Mouse (Mus musculus) brain, embryonic 18.5 days (tissue): ENCODE measurements at regions not wholly inside any gene's neighbourhood (a gene's known extent, or its start where the extent isn't known, plus 50 kb on each side); places are given as distances from the start of the nearest gene placed in this dataset.

Source experiments
- DNase-seq: peaks from one replicate; pipeline ENCODE4 v3.0.0-alpha.2; 2012; ENCODE audit warnings: low read depth, low spot score

DNA sequence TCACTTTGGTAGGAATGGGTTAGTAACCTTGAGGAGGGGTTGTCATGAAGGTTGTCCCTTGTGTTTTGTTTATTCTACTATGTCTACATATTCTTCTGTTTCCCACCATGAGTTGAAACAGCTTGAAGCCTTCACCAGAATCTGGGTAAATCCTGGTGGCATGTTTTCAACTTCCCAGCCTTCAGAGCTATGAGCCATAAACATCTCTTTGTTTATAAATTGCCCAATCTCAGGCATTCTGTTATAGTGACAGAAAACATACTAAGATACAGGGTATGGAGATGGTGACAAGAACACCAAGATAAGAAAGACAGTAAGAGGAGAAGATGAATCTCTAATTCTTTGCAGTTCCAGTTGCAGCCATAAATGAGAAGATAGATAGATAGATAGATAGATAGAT is 396.5 kb downstream of the Tns1 start:
- DNase-seq = no peak

DNA sequence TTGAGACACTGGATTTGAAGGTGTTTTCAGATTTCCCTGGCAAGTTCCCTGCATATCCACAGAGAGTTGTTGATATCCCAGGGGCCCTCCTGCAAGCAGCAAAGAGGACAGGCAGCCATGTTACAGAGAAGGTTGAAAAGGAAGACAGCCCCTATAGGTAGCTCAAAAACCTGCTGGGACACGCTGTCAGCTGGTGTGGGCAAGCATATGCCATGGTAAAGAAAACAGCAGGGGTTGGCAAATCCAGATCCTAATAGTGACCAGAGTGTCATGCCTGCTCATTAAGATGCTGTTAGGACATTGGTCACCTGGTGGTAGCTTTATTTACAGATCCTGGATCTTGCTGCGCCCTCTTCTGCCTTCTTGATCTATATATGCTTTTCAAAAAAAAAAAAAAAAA is 397.6 kb downstream of the Tns1 start:
- no peak for DNase-seq

DNA sequence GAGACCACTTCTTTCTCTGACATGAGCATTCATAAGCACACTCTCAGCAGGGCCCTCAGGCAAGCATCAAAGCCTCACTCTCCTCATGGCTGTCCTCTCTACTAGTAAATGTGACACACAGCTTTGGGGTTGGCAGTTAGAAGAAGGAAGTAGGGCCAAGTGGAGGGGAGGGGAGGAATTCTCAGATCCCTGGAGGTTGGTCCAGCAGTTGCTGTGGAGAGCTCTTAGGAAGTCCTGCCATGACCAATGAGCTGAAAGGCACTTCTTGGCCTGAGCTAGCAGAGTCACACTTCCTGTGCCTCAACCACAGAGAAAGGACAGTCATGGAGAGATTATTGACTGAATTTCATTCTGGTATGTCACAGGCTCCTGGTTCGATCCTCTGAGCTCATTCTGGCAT is 398.8 kb downstream of the Tns1 start:
- DNase-seq = no peak

DNA sequence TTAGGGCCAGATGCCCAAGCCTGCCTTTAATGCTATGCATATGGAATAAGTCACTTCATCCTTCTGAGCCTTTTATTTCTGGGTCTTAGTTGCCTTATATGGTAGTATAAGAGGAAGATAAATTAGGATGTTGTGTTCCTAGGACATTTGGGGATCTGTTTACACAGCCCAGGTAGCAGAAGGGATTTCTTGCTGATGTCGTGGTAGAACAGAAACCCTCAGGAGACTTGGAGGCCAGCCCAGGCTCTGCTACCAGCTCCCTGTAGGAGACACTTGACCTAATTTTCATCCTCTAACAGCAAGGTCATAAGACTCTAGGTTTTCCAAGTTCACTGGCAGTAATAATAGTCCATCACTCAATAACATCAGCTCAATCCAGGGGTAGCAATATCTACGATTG is 399.7 kb downstream of the Tns1 start:
- DNase-seq = no peak

DNA sequence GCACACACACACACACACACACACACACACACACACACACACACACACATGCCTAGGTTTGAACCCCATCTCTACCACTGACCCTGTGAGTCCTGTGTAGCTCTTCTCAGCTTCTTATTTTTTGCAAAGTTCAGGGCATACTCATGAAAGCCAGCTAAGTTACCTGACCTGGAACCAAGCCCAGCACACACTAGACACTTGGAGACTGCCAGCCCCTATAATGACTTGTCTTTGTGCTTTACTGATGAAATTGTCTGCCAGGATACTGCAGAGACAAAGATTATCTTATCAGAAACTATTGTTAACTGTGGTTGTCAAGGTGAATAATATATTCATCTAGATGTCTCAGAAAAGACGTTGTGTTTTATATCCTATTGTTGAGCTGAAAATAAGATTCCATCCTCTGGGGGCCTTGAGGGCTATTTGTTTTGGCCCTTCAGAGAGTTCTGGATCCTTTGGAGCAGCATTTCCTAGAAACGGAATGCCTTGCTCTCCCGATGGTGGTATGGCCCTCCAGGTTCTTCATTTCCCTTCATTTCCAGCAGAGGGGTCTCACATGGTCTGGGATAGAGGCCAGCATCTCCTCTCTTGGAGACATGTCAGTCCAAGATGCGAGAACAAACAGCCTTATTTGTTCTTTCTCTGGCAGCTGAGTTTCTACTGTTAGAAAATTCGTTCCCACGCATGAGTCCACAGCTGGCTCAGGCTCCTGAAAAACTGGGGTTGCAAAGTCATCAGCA is 402.6 kb downstream of the Tns1 start:
- no peak for DNase-seq

DNA sequence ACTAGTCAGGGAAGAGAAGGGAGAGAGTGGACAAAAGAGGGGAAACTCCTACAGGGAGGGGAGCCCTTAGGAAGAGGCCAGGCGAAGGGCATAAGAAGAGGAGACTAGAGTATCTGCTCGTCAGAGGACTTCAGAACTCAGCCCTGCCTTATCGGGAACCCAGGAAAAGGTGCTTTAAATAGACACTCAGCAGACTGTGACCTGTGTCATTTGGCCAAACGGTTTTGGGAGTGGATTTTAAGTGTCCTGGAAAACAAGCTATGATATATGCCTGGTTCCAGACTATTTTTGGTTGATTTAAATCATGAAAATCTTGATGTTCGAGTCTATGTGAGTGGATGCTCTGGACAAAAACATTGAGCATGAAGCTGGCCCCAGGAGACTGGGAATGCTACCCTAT is 405.8 kb downstream of the Tns1 start:
- no peak for DNase-seq

DNA sequence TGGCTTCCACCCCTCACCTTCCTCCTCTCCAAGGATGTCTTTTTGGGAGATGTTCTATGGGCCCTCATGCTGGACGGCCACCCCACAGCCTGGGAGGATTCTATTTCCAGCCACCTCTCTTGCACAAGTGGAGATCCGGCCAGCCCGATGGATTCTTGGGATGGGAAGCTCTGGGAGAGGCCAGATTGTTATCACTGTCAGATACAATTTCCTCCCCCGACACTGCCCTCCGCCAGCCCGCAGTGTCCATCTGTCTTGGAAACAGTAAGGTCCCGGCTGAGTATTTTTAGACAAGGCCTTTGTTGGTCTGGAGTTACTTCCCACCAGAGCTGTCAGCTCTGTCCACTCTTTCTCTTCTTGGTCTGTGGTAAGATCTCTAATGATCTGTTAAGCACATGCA is 406.8 kb downstream of the Tns1 start:
- DNase-seq = no peak

DNA sequence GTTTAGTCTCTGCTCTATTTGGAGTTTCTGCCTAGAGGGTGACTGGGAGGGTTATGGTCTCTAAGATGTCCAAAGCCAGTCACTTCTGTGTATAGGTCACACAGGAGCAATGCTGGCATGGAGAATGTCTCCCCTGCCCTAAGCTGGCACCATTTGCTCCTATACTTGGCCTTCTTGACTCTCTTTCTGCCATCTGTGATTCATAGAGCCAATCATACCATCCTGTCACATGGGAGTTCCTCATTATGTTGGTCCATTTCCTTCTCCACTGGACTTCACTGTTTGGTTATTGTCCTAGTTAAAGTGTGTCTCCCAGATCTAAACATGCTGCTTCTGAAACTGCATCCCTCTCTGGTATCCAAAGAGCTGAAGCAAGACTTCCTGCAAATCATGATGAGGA is 407.3 kb downstream of the Tns1 start:
- DNase-seq = no peak

DNA sequence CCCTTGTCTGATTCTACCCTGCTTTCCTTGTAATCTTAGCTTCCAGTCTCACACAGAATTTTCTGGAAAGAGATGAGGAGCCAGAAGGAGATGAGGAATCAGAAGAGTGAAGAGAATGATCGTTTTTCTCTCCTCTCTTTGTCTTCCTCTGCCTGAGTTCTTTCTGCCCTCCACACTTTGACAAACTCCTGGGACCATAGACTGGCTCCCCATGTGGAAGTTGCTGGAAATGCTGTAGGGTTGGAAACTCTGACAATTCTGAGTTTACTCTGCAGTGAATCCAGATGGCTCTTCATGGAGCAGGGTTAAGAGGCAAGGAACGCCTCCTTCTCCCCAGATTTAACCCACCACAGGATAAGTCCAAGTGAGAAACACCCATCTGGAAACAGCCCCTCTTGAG is 408.7 kb downstream of the Tns1 start:
- no peak for DNase-seq

DNA sequence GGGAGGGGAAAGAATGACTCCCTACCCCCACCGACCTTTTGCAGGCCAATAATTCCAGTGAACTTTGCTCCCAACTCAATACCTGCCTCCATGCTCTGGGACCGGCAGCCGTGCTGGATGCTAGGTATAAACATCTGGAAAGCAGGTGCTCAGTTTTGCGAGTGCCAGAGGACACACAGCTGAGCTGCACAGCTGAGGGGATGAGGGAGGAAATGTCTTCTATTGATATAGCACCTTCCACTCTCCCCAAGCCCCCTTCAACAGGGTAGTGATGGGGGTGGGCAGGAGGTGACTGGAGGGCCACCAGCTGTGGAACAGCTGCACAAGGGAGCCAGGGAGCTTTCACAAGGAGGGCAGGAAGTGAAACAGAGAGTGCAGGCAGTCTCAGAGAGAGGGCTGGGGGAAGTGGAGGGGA is 421.8 kb downstream of the Tns1 start:
- no peak for DNase-seq

DNA sequence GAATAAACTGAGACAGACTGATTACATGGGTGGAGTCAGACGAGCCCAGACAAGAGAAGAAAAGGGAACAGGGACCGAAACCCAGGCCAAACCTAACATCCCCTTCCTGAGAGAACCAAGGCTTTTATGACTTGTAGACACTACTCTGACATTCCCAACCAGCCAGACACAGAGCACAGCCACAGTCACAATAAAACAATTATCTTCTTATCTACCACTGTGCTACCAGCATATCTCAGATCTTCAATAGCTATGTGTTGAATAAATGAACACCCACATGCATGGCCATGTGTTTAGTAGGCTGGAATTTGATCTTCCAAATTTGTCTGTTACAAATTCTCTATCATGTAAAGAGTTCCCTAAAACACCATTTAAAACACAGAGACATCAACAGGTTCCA is 430.7 kb downstream of the Tns1 start:
- DNase-seq = no peak

DNA sequence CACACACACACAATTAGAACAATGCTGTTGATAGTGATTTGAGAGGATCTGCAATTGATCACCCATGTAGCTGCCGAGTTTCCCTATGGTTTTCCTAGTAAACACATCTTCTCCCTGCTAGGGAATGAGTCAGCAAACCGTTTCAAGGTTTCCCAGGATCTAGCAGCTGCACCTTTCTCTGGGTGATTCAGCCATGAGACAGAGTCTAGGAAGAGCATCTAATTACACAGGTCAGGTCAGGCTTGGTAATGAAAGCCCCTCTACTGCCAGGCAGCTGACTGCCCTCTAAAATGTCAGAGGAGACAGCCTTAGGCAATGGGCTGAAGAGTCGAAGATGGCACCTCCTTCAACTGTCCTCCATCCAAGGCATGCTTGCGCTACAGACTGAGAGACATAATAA is 438.5 kb downstream of the Tns1 start:
- no peak for DNase-seq

DNA sequence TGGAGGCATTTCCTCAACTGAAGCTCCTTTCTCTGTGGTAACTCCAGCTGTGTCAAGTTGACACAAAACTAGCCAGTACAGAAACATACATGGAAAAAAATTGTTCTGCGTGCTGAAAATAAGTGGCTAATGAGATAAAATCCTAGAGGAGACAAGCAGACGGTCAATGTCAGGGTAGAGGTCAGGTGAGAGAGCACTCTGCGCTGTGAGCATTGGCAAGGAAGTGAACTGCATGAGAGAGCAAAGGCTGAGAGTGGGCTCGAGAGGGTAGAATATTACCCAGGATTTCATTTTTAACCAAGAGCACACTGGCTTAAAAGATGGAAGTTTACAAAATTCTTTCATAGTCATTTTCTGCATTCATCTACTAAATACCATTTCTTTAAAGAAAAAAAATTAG is 439.2 kb downstream of the Tns1 start:
- no peak for DNase-seq

DNA sequence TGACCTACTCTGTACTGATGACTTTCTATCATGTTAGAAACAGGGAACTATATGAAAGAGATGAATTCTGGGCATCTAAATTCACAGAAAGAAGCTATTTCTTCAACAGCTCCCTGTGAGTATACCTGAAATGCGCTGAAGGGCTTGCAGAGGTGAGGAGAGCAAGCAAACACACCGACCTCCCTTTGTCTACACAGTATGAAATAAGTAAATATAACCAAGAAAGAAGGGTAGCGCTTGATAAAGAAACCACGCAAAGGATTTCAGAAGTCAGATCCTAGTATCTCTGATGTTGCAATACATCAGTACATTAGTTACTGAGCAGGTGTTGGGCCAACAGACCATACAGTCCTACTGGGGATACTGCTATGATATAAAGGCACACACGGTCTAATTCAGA is 440.1 kb downstream of the Tns1 start:
- DNase-seq = no peak

DNA sequence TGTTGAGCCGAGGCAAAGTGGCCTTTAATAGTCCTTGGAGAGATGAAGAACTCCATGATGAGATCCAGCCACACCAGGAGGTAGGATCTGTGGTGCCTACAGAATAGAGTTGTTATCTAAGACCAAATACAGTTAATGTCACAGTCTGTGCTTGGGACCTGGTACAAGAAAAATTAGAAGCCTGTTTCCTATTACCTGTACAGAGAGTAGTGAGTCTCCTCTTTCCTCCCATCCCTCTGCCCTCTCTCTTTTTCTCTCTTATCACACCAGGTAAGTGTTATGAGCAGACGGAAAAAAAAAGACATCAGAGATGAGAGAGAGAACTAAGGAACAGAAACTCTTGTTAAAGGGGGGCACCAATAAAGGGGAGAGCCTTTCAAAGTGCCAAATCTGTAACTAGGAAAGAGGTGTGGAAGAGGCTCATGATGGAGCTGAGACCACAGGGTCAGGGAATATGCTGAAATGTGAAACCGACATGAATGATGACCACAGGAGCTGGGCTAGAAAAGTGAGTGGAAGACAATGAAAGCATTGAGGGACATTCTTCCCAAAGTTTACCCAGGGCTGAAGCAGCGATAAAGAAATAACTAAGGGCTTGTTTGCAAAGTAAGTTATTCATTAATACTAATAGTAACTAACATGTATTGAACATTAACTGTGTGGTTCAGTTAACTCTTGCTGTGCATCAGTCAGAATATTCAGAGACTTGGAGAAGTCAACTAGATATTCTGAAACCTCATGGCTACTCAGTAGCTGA is 440.9 kb downstream of the Tns1 start:
- no peak for DNase-seq

DNA sequence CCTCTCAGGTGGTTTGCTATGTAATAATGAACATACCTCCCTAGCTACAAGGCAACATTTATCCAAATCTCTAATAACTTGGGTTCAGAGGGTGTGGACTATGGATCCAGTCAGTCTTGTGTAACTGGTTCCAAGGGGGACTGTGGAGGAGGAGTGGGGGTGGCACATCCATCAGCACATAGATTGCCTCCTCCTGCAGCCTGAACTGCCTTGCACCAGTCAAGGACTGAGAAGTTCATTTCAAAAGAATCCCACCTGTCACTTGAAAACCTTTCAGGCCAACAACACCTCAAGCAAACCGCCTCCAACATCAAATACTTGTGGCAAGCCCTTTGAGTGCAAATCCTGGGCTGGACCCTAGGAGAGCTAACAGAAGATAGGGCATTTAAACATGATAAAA is 442.6 kb downstream of the Tns1 start:
- DNase-seq = no peak

DNA sequence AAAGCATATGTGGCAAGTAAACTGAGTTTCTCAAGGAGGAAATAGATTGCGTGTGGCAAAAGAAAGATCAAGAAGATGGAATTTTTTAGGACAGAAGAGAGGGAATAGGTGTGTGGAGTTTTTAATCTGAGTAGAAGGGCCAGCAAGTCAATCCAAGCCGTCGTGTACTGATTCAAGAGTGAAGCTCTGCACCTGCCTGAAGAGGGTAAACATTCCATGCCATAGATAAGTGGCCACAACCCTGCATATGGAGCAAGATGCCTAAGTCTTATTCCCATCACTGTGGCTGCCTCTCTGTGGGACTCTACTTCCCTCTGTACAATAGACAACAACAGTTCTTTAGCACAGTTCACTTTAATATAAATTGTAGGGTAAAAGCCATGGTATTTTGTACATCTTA is 443.4 kb downstream of the Tns1 start:
- DNase-seq = no peak

DNA sequence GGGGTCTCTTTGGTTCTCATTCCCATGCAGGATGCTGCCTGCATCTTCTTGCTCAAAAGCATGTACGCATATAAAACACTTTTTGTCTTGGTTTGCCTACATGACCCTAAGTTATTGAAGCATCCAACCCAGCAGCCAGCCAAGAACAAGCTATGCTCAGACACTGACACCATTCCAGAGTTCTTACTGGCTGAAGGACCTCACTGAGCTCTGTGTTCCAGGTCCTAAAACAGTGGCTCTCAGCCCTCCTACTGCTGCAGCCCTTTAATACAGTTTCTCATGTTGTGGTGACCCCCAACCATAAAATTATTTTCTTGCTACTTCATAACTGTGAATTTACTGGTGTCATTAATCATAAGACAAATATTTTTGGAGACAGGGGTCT is 450.4 kb downstream of the Tns1 start:
- DNase-seq = no peak

DNA sequence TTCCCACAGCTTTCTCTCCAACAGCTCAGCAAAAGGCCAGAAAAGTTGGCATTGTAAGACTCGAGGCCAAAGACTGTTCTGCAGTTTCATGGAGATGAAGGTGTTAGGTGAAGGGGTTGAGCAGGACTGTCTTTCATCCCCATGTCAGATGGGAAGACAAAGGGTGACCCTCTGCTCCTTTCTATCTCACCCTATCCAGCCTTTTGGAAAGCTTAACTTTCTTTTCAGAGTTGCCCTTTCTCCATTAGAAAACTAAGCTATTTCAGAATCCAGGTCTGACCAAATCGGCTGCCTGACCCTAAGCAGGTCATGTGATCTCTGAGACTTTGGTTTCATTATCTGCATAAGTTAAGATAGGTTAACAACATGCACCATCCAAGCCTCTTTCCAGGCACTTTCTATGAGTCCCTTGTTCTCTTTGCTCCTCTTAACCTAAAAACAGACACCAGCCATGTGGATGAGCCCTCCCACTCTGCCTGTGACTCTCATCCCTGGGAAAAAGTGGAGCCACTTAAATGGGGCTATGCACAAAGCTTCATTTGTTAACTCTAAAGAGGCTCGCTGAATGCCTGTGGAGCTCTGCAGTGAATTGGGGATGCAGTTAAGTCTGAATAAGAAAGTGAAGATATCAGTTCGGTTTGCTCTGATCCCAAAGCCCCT is 450.9 kb downstream of the Tns1 start:
- no peak for DNase-seq

DNA sequence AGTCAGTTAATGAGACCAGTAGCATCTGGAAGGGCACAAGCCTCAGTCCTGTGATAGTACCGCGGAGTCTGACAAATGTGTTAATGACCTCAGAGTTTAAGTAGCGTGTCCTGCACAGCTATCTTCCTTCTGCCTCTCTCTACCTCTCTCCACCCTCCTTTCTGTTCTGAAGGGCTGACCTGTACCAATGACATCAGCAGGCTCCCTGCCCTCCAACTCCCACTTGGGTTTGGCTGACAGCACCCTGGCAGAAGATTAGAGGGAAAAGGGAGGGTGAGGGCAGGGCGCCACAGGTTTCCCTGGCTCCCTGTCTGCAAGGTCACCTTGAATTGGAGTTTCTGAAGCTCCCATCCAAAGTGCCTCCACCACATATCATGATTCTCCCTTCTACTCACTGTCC is 452.0 kb downstream of the Tns1 start:
- no peak for DNase-seq

DNA sequence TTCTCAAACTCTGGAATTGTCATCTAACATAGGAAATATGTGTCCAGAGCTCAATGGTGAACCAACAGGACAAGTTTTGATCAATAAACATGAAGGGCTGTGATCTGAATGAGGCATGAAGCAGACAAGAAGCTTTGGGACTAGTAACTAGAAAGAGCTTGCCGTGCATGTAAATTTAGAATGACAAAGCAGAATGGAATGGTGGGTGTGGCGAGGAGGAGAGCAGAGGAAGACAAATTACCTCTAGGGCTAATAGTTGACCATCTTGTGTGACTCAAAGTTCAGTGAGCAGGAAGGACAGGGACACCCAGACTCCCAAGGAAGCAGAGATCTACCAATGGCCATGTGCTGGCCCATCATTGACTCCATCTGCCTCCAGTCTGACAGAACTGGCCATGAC is 455.6 kb downstream of the Tns1 start:
- no peak for DNase-seq

DNA sequence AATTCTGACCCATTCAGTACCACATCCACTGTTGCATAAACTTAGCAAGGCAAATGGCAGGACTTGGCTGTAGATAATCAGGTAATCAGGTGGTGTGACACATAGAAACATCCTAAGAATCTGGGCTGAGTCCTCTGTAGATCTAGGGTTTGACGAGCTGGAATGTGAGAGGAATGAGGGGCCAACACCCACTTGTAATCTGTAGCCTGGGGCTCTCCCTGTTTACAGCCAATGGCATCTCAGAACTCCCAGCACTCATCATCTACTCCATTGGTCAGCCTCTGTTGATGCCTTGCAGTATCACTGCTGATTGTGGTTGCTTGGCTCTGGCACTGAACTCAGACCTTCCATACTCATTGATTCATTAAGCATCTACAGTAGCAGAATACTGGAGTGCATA is 460.7 kb downstream of the Tns1 start:
- no peak for DNase-seq

DNA sequence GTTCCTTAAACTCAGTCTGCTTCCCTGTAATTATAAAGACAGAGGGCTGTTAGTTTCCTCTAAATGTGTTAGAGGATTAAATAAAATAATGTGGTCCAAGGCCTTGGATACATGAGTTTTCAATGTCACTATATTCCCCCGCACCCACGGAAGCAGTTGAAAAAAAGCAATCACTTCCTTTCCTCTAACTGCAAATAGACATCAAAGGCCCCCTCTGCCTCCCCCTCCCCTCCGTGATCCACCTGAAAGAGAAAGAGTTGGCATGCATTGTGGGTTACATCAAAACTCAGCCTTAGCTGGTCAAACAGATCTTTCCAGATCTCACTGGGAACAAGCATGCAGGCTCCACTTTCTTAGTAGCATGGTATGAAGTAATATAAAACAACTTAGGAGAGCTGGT is 479.2 kb downstream of the Tns1 start:
- no peak for DNase-seq
